ENCODE assay signal across 23 mouse cellular contexts in the genomic region with DNA sequence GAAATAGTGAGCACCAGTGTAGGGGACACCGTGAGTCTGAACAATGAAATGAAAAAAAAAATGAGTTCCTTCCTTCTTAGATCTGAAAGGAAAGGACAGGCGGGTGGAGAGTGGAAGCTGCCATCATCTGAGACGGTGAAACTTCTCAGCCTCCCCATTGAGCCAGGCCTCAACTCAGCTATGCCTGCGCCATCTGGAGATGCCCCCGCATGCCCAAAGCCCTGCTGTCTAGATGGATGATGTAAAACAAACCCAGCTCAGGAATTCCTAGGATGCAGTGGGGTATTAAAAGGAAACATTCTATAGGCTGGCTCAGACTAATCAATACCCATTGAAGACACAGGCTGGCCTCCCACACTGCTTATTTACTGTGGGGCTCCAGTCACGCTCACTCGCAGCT.
DNase-seq lines count a peak whose midpoint lies in the region; ATAC-seq and TF ChIP-seq lines count a peak whose summit lies in the region.
"Had no signal": no experiment of that assay in that cellular context is flagged by ENCODE, and none has a peak within 500 bp of the region (broad histone marks: within the 10 kb centered on the region; RNA-seq: fewer than 3 reads in every experiment).

No protein-coding gene starts in this region.

- H3K4me2 ChIP-seq in kidney, embryonic 15.5 days = no peak overlapping the region
- H3K4me2 ChIP-seq in midbrain, postnatal 0 days (ENCODE audit: low read depth, low read length, poor library complexity, severe bottlenecking) = no peak overlapping the region
- H3K4me2 ChIP-seq: liver, embryonic 11.5 days; neural tube, embryonic 12.5 days had no signal

- peak; percentile 26 to 34 for DNase-seq in cerebellum, postnatal 25 days
- no peak for DNase-seq in kidney, adult 18-20 months
- DNase-seq in midbrain, embryonic 10.5 days (ENCODE audit: low spot score) = no peak
- DNase-seq in midbrain, postnatal 0 days (ENCODE audit: low spot score) = no peak
- DNase-seq in layer of hippocampus, adult 8-10 months (ENCODE audit: low spot score in 2 of 2) = peak; percentile 50 to 62
- DNase-seq in yolk sac, embryonic 10.5 days (ENCODE audit: low spot score) = no peak
- DNase-seq: adrenal gland, adult 8-10 months; cerebellum, adult 9-11 months; embryo, embryonic 11 days; gastrocnemius, postnatal 25 days; heart, adult 2 months; heart, postnatal 4 days; kidney, postnatal 14 days; lung, adult 2 months; lung, postnatal 4 days; spleen, adult 18-20 months had no signal

- H3K9me3 ChIP-seq in kidney, embryonic 15.5 days (replicated peaks) = no peaks in the 10 kb centered on the region
- no peaks in the 10 kb centered on the region for H3K9me3 ChIP-seq in midbrain, embryonic 10.5 days (replicated peaks)
- H3K9me3 ChIP-seq in midbrain, postnatal 0 days (ENCODE audit: low read length) = no peaks in the 10 kb centered on the region
- H3K9me3 ChIP-seq: neural tube, embryonic 12.5 days had no signal

- no peak overlapping the region for H3K27ac ChIP-seq in kidney, embryonic 15.5 days
- H3K27ac ChIP-seq in midbrain, embryonic 10.5 days (replicated peaks) = peak overlapping the region; percentile 78
- H3K27ac ChIP-seq in midbrain, postnatal 0 days (ENCODE audit: low read depth, low read length) = no peak overlapping the region
- H3K27ac ChIP-seq: heart, adult 2 months; neural tube, embryonic 12.5 days had no signal

- no peak for ATAC-seq in cerebellum, adult (ENCODE audit: insufficient number of reproducible peaks, low FRiP score, low TSS enrichment)
- ATAC-seq in kidney, embryonic 15.5 days (replicated peaks; ENCODE audit: low FRiP score) = 0 out of 2 replicates have a peak, but pooled peaks have one; percentile 23
- no peak for ATAC-seq in midbrain, postnatal 0 days (ENCODE audit: low FRiP score)
- ATAC-seq: CD4-positive, CD25-positive, alpha-beta regulatory T cell, adult 4 months; intestine, embryonic 16.5 days; Patski had no signal

- no peak overlapping the region for H3K9ac ChIP-seq in kidney, embryonic 15.5 days
- H3K9ac ChIP-seq in midbrain, postnatal 0 days (replicated peaks; ENCODE audit: low read length, poor library complexity, severe bottlenecking) = no peak overlapping the region
- H3K9ac ChIP-seq: neural tube, embryonic 12.5 days had no signal

- no peaks in the 10 kb centered on the region for H3K36me3 ChIP-seq in kidney, embryonic 15.5 days
- peaks cover 9% of the 10 kb centered on the region for H3K36me3 ChIP-seq in midbrain, embryonic 10.5 days
- H3K36me3 ChIP-seq in midbrain, postnatal 0 days (ENCODE audit: insufficient read depth, low read length) = no peaks in the 10 kb centered on the region
- H3K36me3 ChIP-seq: neural tube, embryonic 12.5 days had no signal

- H3K4me1 ChIP-seq in kidney, embryonic 15.5 days = peaks cover 48% of the 10 kb centered on the region
- peaks cover 88% of the 10 kb centered on the region for H3K4me1 ChIP-seq in midbrain, embryonic 10.5 days
- H3K4me1 ChIP-seq in midbrain, postnatal 0 days (ENCODE audit: insufficient read depth, low read length) = 0 out of 2 replicates have a peak, but pooled peaks cover 3% of the 10 kb centered on the region

- no peaks in the 10 kb centered on the region for H3K27me3 ChIP-seq in kidney, embryonic 15.5 days
- peaks cover 51% of the 10 kb centered on the region for H3K27me3 ChIP-seq in midbrain, embryonic 10.5 days (ENCODE audit: low read depth, poor library complexity, severe bottlenecking)
- no peaks in the 10 kb centered on the region for H3K27me3 ChIP-seq in midbrain, postnatal 0 days (ENCODE audit: insufficient read depth, low read length)
- H3K27me3 ChIP-seq: neural tube, embryonic 12.5 days had no signal

- no peak for TF ChIP-seq CTCF in midbrain, postnatal 0 days (IDR thresholded peaks at IDR 0.05)

- 53% methylated on average over 7 of the region's 7 CpGs for WGBS in kidney, embryonic 15.5 days
- 22% methylated on average over 7 of the region's 7 CpGs for WGBS in midbrain, embryonic 10.5 days
- 42% methylated on average over 7 of the region's 7 CpGs for WGBS in midbrain, postnatal 0 days

- H3K4me3 ChIP-seq in kidney, embryonic 15.5 days (replicated peaks) = no peak overlapping the region
- no peak overlapping the region for H3K4me3 ChIP-seq in midbrain, embryonic 10.5 days
- H3K4me3 ChIP-seq in midbrain, postnatal 0 days (ENCODE audit: low read depth, low read length) = no peak overlapping the region
- H3K4me3 ChIP-seq: heart, adult 2 months; neural tube, embryonic 12.5 days had no signal

Comparison
In these comparisons a context has a peak if more than half of its experiments do, and no peak if none do; other contexts are left out.
1. DNase-seq: peak in cerebellum, postnatal 25 days (2 of 2) and layer of hippocampus, adult 8-10 months (2 of 2); none in kidney, adult 18-20 months (single experiment), midbrain, embryonic 10.5 days (single experiment), midbrain, postnatal 0 days (single experiment) and yolk sac, embryonic 10.5 days (single experiment).